Mouse (Mus musculus): Measurements from ENCODE around the gene Dgki. TPM values are rescaled to one million over a fixed set of nuclear protein-coding genes. Genes with fewer than 3 reads are reported as not detected.
A peak's percentile ranks its signal among the peaks of the same experiment; 100 is the strongest.

The Dgki gene
- total RNA-seq, 2 experiments from 2014 or later, result 60.3 to 63.2 TPM

DNA sequence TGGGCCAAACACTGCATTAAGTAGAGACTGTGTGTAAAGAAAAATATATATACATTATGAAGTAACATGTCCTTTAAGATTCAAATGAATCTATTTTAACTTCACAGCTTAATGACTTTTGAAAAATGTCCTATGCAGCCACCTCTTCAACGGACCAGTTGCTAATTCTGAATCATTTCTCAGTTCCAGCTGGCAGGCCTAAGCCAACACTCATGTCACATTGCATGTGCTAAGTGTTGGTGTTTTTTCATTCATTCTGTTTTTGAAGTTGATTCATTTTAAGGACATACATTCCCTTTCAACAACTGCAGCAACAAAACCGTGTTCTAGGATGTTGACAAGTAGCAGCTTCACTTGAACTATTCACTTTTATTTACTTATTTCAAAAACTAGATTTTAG lies 484.0 kb downstream of the Dgki start:
- intact Hi-C loops (cut with DNase I), result no loop called here
- DNase-seq (ENCODE audit: extremely low spot score in 1 of 2, low spot score in 2 of 2), result no peak

DNA sequence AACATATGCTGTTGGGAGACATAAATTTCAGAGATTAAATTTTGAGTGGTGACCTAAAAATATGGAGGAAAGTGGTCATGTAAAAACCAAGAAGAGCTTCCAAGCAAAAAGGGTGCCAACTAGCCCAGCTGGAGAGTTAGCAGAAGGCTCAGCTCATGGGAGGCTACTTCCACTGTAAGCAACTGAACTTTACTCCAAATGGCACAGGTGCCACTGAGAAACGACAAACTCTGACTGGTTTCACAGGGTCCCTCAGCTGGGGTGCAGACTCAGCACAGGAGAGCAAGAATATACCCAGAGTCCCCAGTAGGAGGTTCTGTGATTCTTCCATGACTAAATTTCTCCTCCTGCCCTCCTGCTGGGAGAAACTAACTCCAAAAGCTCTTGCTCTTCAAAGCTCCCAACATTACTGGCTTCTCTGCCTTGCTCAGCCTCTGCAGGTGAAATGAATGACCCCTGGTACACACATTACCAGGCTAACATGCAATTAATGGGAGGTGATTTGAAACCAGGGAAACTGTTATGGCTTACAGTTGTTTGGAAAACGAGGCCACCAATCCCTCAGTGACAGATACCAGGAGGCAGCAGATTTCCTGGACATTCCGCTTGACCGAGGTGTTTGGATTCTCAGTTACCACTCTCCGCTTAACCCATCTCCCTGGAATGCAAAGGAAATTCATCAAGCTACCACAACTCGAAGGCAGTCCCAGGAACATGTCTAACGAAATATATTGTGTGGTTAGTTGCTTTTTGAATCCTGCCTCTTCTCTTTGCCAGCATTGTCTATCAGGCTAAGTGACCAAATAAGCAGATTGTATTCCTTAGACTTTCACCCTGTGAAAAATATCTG lies 487.1 kb downstream of the Dgki start:
- intact Hi-C loops (cut with DNase I), result no loop called here
- DNase-seq (ENCODE audit: extremely low spot score in 1 of 2, low spot score in 2 of 2), result no peak

DNA sequence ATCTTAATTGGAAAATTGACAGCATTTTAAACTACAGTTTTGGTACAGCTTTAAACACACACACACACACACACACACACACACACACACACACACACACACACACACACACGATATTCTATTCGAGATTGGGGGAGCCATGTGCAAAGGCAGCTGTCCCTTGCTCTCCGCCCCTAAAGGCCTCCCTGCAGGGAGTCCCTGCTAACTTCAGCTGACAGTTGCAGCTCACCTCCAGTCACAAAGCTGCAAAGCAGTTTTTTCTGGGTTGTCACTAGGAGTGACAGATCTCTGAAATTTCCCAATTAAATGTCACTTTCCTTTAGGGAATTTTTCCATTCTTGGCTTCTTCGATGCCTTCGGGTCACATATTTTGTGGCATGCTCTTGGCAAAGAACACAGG lies 489.5 kb downstream of the Dgki start:
- DNase-seq (ENCODE audit: extremely low spot score in 1 of 2, low spot score in 2 of 2), result no peak
- intact Hi-C loops (cut with DNase I), result no loop called here

DNA sequence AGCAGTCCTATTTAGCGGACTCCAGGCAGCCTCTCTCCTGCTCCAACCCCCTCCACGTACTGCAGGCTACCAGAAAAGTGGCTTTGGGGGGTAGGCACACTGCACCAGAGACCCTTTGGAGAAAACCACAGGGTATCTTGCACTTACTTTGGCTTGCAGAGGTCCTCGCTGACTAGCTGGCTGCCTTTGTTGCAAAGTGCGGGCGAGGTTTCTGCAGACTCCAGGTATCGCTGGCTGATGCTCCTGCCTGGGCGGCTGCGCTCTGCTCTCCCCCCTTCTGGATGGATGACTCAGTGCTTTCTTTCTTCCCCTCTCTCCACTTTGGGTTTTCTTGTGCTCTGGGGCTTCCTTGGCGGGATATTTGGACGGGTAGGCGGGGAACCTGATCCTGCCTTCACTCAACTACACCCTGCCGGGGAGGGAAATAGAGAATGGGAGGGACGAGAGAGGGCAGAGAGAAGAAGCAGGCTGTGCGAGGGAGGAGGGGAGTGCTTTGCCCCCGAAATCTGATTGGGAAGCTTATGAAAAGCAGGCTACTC lies 490.2 kb downstream of the Dgki start, which contains the start of gene Ptn:
TSS of gene Ptn (minus strand) at position 474 of the 539 bp plus-strand sequence.
- intact Hi-C loops (cut with DNase I), result loop anchor here (5.0 kb wide), 1 partner anchor 92 kb away; no protein-coding TSS in a partner anchor
- DNase-seq (ENCODE audit: extremely low spot score in 1 of 2, low spot score in 2 of 2), result peak; percentile 73 to 82

DNA sequence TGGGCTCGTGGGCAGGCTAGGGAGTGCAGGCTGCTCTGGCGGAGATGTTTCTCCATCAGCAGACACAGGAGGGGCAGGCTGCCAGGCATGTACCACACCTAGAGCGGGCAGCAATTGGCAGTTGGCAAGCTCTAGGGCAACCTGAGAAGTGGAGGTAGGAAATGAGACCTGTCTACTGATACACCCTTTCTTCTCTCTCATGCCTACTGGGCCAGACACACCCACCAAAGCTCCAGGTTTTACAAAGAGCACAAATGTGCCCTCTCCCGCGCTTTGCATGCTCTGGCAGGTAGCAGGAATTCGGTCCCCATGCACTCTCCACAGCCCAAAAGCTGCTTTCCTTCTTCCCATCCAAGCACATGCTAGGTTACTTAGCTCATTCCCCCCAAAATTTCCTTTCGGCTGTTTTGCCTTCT lies 490.7 kb downstream of the Dgki start:
- DNase-seq (ENCODE audit: extremely low spot score in 1 of 2, low spot score in 2 of 2), result peak in 1 of 2 experiments; percentile 68
- intact Hi-C loops (cut with DNase I), result loop anchor here (5.0 kb wide), 1 partner anchor 93 kb away; no protein-coding TSS in a partner anchor

DNA sequence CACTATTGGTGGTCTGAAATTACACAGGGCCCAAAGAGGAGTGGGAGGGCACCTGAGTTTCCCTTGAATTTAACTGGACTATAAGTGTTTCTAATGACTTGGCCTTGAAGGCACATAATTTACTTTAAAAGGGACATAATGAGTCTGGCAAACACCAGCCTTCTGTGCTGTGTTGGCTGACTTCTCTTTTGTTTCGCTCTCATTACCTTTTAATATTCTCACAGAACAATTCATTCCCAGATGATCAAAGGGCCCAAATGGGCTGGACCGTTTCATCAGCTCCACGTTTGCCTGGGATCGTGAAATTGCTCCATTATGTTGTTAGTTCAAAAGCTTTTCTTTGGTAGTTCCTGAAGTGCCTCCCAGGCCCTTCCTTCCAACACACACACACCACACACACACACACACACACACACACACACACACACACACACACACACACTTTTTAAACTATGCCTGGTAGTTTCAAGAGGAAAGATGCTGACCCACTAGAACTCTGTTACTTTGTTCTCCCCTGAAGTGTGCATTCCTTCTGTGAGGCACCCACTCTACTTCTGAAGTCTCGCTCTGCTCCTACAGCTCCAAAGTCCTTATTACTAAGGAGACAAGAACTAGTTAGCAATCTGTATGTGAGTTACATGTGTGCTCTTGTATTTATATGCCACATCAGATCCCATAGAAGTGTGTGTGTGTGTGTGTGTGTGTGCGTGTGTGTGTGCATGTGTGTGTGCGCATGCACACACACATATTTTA lies 491.5 kb downstream of the Dgki start:
- intact Hi-C loops (cut with DNase I), result loop anchor here (5.0 kb wide), 1 partner anchor 94 kb away; no protein-coding TSS in a partner anchor
- no peak for DNase-seq (ENCODE audit: extremely low spot score in 1 of 2, low spot score in 2 of 2)

DNA sequence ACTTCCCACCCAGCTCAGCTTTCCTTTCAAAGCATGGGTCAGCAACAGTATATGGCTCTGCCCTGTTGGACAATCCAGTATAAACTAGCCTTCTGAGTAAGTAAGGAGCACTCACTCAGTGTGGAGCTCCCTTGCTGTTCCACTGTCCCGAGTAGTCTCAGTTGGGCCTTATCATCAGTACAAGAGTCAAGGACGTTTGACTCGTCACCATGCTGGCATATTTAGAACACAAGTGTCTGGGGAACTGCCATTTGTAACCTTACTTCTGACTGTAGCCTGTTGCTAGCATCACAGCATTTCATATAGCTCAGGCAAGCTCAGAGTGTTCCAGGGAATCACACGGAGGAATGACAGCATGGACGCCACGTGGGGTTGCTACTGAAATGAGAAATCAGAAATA lies 493.1 kb downstream of the Dgki start:
- intact Hi-C loops (cut with DNase I), result loop anchor here (5.0 kb wide), 1 partner anchor 95 kb away; no protein-coding TSS in a partner anchor
- DNase-seq (ENCODE audit: extremely low spot score in 1 of 2, low spot score in 2 of 2), result no peak

DNA sequence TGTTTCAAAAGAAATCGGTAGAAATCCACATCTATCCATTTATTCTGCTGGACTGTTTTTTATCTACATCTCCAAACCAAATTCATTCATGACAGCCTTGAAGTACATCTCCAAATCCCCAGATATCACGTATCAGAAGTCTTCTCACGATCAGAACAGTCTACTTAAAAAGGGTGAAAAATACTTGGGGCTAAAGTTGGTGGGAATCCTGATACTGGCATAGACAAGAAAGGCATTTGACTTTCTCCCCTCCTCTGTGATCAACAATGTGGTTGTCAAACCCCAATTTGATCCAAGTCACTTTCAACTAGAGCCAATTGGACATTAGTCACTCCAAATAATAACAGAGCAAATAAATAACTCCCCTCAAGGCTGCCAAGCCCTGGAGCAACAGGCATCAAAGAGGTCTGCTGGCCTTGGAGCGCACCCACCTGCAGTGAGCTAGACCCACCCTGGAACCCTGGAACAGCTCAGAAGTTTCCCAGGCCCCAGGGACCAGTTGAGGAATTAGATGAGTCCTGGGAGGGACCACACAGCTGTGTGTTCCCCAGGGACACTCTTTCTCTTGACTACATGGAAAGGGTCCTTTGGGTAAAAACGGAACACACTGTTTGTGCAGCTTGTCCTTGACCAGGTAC lies 499.6 kb downstream of the Dgki start:
- intact Hi-C loops (cut with DNase I), result no loop called here
- peak in 1 of 2 experiments; percentile 85 for DNase-seq (ENCODE audit: extremely low spot score in 1 of 2, low spot score in 2 of 2)

DNA sequence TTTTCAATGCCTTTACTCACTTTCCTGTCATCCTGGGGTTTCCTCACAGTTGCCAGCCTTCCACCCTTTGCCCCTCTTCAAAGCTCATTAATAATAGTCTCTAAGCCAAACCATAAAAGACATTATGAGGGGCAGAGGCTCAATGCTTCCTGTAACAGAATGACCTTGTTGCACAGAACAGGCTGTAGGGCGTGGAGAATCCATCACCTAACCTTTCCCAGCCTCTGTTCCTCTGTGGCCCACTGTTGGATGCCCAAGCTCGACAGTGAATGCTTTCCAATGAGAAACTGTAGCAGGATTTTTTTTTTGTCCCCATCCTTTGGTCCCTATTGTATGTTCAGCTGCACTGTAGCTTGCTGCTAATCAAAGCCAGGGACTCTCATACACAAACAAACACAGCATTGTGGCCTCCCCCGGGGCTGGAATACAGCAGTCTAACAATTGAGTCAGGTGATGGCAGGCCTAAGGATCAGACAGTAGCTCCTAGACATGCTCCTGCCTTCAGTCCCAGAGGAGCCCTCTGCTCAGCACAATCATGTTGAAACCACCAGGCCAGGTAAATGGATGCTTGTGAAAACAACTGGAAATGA lies 502.8 kb downstream of the Dgki start:
- intact Hi-C loops (cut with DNase I), result no loop called here
- peak in 1 of 2 experiments; percentile 69 for DNase-seq (ENCODE audit: extremely low spot score in 1 of 2, low spot score in 2 of 2)

Other genes with a start within 250 kb of the Dgki start
- gene Creb3l2, start 142.0 kb upstream of the Dgki start, total RNA-seq (2021), result 1 to 10 TPM; 5.1 to 5.6 TPM
- not detected for gene Akr1d1, start 230.0 kb upstream of the Dgki start, total RNA-seq (2021)